Mouse (Mus musculus) brain, adult 10 weeks (tissue): Measurements from ENCODE around the gene Nedd4. TPM values are rescaled to one million over a fixed set of nuclear protein-coding genes. Genes with fewer than 3 reads are reported as not detected.

Experiments used
- polyA plus RNA-seq: library from polyadenylated mRNA; stranded (reverse); fragments of 350-450 nt; fragmentation: Illumina TruSeq; extraction: RNeasy Lipid Tissue Mini Kit (QIAGEN cat#74804); gene quantifications from one replicate; pipeline ENCODE4 v1.2.3, GENCODE M21; 2015; ENCODE audit warnings: low read depth, low replicate concordance

Nedd4 gene
- 202 TPM for polyA plus RNA-seq

GRCm38 (mm10) chr9:72661895-72662661 lies at the start of gene Nedd4:
Gene Nedd4 (plus strand): TSS chr9:72662346.

Other genes starting within 250 kb of the Nedd4 start
- 1.8 TPM for gene Mns1, start 224.3 kb upstream of the Nedd4 start, polyA plus RNA-seq
- 9.2 TPM for gene Tex9, start 170.1 kb upstream of the Nedd4 start, polyA plus RNA-seq
- gene Rfx7, start 130.1 kb upstream of the Nedd4 start, polyA plus RNA-seq = 13.8 TPM
- 0.89 TPM for gene Prtg, start 144.5 kb downstream of the Nedd4 start, polyA plus RNA-seq